ENCODE assay signal across 22 mouse cellular contexts in the genomic region with DNA sequence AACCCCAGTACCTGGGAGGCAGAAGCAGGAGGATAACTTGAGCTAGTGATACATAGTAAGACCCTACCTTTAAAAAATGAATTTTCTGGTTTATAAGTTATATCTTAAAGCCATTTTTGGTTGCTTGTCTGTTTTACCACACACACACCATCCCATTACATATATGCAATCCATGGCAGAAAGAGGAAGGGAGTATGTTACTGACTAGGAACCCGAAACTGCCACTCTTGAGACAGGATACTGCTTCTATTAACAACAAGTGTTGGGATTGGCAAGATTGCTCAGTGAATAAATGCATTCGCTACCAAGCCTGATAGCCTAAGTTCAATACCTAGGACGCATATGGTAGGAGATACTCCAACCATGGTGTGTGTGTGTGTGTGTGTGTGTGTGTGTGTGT.
DNase-seq lines count a peak whose midpoint lies in the region; ATAC-seq lines count a peak whose summit lies in the region.
"Had no signal": no experiment of that assay in that cellular context is flagged by ENCODE, and none has a peak within 500 bp of the region (broad histone marks: within the 10 kb centered on the region; RNA-seq: fewer than 3 reads in every experiment).

No protein-coding gene starts in this region.

- H3K9ac ChIP-seq in intestine, embryonic 15.5 days, result no peak overlapping the region
- H3K9ac ChIP-seq: embryonic facial prominence, embryonic 13.5 days; embryonic facial prominence, embryonic 15.5 days; forebrain, embryonic 12.5 days had no signal

- no peaks in the 10 kb centered on the region for H3K4me1 ChIP-seq in intestine, embryonic 15.5 days (replicated peaks)
- H3K4me1 ChIP-seq: embryonic facial prominence, embryonic 13.5 days; embryonic facial prominence, embryonic 15.5 days; forebrain, embryonic 10.5 days had no signal

- peak; percentile 73 for ATAC-seq in granulocyte monocyte progenitor cell, adult 5-6 weeks (replicated peaks; ENCODE audit: poor library complexity, severe bottlenecking)
- peak; percentile 51 for ATAC-seq in megakaryocyte progenitor cell, adult 5-6 weeks (replicated peaks; ENCODE audit: poor library complexity)
- ATAC-seq in intestine, embryonic 15.5 days, result no peak
- ATAC-seq: forebrain, embryonic 14.5 days; forebrain, embryonic 16.5 days had no signal

- no peak overlapping the region for H3K4me2 ChIP-seq in intestine, embryonic 15.5 days (replicated peaks)
- H3K4me2 ChIP-seq: embryonic facial prominence, embryonic 13.5 days; embryonic facial prominence, embryonic 15.5 days; forebrain, embryonic 12.5 days had no signal

- peak; percentile 6 for DNase-seq in MEL-GATA-1-ER (ENCODE audit: extremely low read depth, low read depth)
- no peak for DNase-seq in urinary bladder, postnatal 36 days (ENCODE audit: low spot score in 2 of 2)
- DNase-seq in adrenal gland, postnatal 25 days, result no peak
- DNase-seq: adrenal gland, adult 2 months; adrenal gland, postnatal 10 days; adrenal gland, postnatal 36 days; cerebellum, adult 11-12 months; cerebellum, adult 2 months; cerebellum, adult 9-10 months; cerebellum, postnatal 10 days; cerebellum, postnatal 25 days; embryo, embryonic 11 days had no signal

- no peaks in the 10 kb centered on the region for H3K27me3 ChIP-seq in intestine, embryonic 15.5 days (replicated peaks)

- no peaks in the 10 kb centered on the region for H3K36me3 ChIP-seq in intestine, embryonic 15.5 days
- H3K36me3 ChIP-seq: embryonic facial prominence, embryonic 13.5 days; embryonic facial prominence, embryonic 15.5 days; forebrain, embryonic 10.5 days had no signal

- H3K27ac ChIP-seq in intestine, embryonic 15.5 days, result no peak overlapping the region
- H3K27ac ChIP-seq: embryonic facial prominence, embryonic 13.5 days; embryonic facial prominence, embryonic 15.5 days; forebrain, embryonic 10.5 days; forebrain, embryonic 12.5 days had no signal

- H3K4me3 ChIP-seq in intestine, embryonic 15.5 days (replicated peaks), result no peak overlapping the region
- H3K4me3 ChIP-seq: embryonic facial prominence, embryonic 13.5 days; embryonic facial prominence, embryonic 15.5 days; erythroblast, embryonic 14.5 days; forebrain, embryonic 10.5 days; forebrain, embryonic 12.5 days had no signal

- no peaks in the 10 kb centered on the region for H3K9me3 ChIP-seq in intestine, embryonic 15.5 days
- H3K9me3 ChIP-seq: embryonic facial prominence, embryonic 13.5 days; embryonic facial prominence, embryonic 15.5 days; forebrain, embryonic 10.5 days; forebrain, embryonic 12.5 days had no signal

- 90% methylated on average over 3 of the region's 3 CpGs for WGBS in intestine, embryonic 15.5 days
